Mouse (Mus musculus) right cerebral cortex, postnatal 10 days (tissue): ENCODE results near the gene Fam178b.

Experiments used
- DNase-seq, 2 experiments: peaks; one replicate each; pipeline ENCODE4 v3.0.0; 2021; ENCODE audit warnings: low spot score in 2 of 2

Fam178b gene

GRCm38 (mm10) chr1:36682620-36683355 lies at the start of gene Fam178b:
Fam178b (minus strand) TSS chr1:36683183.
- no peak for DNase-seq

GRCm38 (mm10) chr1:36724057-36724431 lies 41.1 kb upstream of the Fam178b start:
- DNase-seq = no peak

GRCm38 (mm10) chr1:36723146-36724056 lies 40.4 kb upstream of the Fam178b start:
- no peak for DNase-seq

GRCm38 (mm10) chr1:36718786-36719185 lies 35.8 kb upstream of the Fam178b start:
- DNase-seq = no peak

- no peak for DNase-seq
Measured at GRCm38 (mm10) chr1:36714311-36714710, 31.3 kb upstream of the Fam178b start, which contains the start of gene Actr1b. Actr1b (minus strand) TSS chr1:36714422.

GRCm38 (mm10) chr1:36711104-36711503 lies 28.1 kb upstream of the Fam178b start:
- no peak for DNase-seq

- DNase-seq = peak; percentile 99
Measured at GRCm38 (mm10) chr1:36709854-36710280, 26.9 kb upstream of the Fam178b start, which contains the start of gene 4933424G06Rik. 4933424G06Rik (plus strand) TSS chr1:36710149.

GRCm38 (mm10) chr1:36709055-36709853 lies 26.3 kb upstream of the Fam178b start:
- DNase-seq = peak in 1 of 2 experiments; percentile 60

GRCm38 (mm10) chr1:36708626-36709025 lies 25.6 kb upstream of the Fam178b start:
- no peak for DNase-seq

- DNase-seq = no peak
Measured at GRCm38 (mm10) chr1:36707797-36708196, 24.8 kb upstream of the Fam178b start.

- DNase-seq = no peak
Measured at GRCm38 (mm10) chr1:36707166-36707565, 24.2 kb upstream of the Fam178b start.

GRCm38 (mm10) chr1:36697030-36697429 lies 14.0 kb upstream of the Fam178b start:
- DNase-seq = no peak

- no peak for DNase-seq
Measured at GRCm38 (mm10) chr1:36696411-36696810, 13.4 kb upstream of the Fam178b start.

GRCm38 (mm10) chr1:36694871-36695270 lies 11.9 kb upstream of the Fam178b start:
- no peak for DNase-seq

- DNase-seq = peak; percentile 98
Measured at GRCm38 (mm10) chr1:36691271-36692155, 8.5 kb upstream of the Fam178b start, which contains the start of gene Cox5b. Cox5b (plus strand) TSS chr1:36691449.

GRCm38 (mm10) chr1:36690671-36691235 lies 7.8 kb upstream of the Fam178b start:
- DNase-seq = no peak

GRCm38 (mm10) chr1:36683810-36684467 lies 956 bp upstream of the Fam178b start:
- DNase-seq = peak; percentile 89 to 90

GRCm38 (mm10) chr1:36680893-36681292 lies 2.1 kb downstream of the Fam178b start:
- no peak for DNase-seq

- DNase-seq = no peak
Measured at GRCm38 (mm10) chr1:36674936-36675335, 8.0 kb downstream of the Fam178b start.
